Mouse (Mus musculus) cortical plate, adult 2 months (tissue): ENCODE measurements around the gene Colgalt1. TPM values are rescaled to one million over a fixed set of nuclear protein-coding genes. Genes with fewer than 3 reads are reported as not detected.

Experiments used
- H3K27ac ChIP-seq: fragments of 200-500 bp; 2 replicates; pipeline ENCODE4 v1.5.1; 2012; ENCODE audit warnings: low read length, control low read depth, inconsistent platforms; ENCODE audit not compliant: insufficient read depth
- H3K4me1 ChIP-seq: fragments of 200-500 bp; 2 replicates; pipeline ENCODE4 v1.6.1; 2011; ENCODE audit warnings: low read length; ENCODE audit not compliant: control insufficient read depth, insufficient read depth
- H3K4me3 ChIP-seq: fragments of 200-500 bp; 2 replicates; pipeline ENCODE4 v1.5.1; 2011; ENCODE audit warnings: mild to moderate bottlenecking, low read length, control low read depth; ENCODE audit not compliant: insufficient read depth
- CTCF ChIP-seq: fragments of 200-500 bp; IDR thresholded peaks from 2 replicates; pipeline ENCODE4 v1.5.1; 2011; ENCODE audit warnings: mild to moderate bottlenecking, control low read depth, low read length; ENCODE audit not compliant: insufficient read depth; ENCODE audit errors: extremely low read depth
- POLR2A ChIP-seq: fragments of 200-500 bp; IDR thresholded peaks from 2 replicates; pipeline ENCODE4 v1.6.1; 2011; ENCODE audit warnings: mild to moderate bottlenecking, low read length, control low read depth; ENCODE audit not compliant: insufficient read depth; ENCODE audit errors: extremely low read depth
- polyA plus RNA-seq: library from polyadenylated mRNA; depleted of rRNA; stranded (reverse); fragments of >200 nt; gene quantifications from 2 replicates; pipeline ENCODE4 v1.2.3, GENCODE M21; 2012

Colgalt1 gene
- polyA plus RNA-seq, 1 experiment: 100 TPM

GRCm38 (mm10) chr8:71569366-71570290 is 41.2 kb upstream of the Colgalt1 start:
- TF ChIP-seq CTCF: no peak
- peak; percentile 21; the same call in 1 of the 2 replicates for TF ChIP-seq POLR2A

DNA sequence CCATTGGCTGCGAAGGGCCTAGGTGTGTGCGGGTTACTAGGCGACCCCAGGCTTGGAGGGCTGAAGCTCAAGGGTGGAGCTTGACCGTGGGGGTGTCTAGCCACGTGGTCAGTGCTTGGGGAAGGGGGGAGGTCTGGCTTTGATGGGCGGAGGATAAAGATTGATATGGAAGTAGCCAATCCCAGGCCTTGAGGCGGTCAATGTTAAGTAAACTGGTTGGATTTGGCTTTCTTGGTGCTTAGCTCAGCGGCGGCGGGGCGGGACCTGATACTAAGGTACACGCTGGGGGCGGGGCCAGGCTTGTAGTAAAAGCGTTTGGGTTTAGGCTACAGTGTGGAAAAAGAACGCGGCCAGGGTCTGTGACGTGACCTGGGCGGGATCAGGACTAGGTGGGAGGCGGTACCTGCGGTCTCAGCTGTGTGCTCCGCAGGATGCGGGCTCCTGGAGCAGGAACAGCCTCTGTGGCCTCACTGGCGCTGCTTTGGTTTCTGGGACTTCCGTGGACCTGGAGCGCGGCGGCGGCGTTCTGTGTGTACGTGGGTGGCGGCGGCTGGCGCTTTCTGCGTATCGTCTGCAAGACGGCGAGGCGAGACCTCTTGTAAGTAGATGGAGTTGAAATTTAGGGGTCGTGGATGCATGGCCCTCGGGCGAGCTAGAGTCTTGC is 40.4 kb upstream of the Colgalt1 start:
- TF ChIP-seq CTCF (no peak), POLR2A (peak; percentile 64; the same call in 1 of the 2 replicates)
- H3K4me3 ChIP-seq: peak overlapping the region; percentile 58
- peaks cover 5% of the 10 kb centered on the region; the same call in 1 of the 2 replicates for H3K4me1 ChIP-seq
- peak overlapping the region; percentile 72 for H3K27ac ChIP-seq

More at GRCm38 (mm10) chr8:71569366-71570290, 41.2 kb upstream of the Colgalt1 start:
- H3K27ac ChIP-seq: peak overlapping the region; percentile 72
- peaks cover 5% of the 10 kb centered on the region; the same call in 1 of the 2 replicates for H3K4me1 ChIP-seq
- H3K4me3 ChIP-seq: peak overlapping the region; percentile 58

- H3K4me1 ChIP-seq: peaks cover 5% of the 10 kb centered on the region; the same call in 1 of the 2 replicates
- TF ChIP-seq POLR2A: no peak
- TF ChIP-seq CTCF: no peak
- H3K27ac ChIP-seq: 0 out of 2 replicates have a peak overlapping the region, but pooled peaks have one; percentile 6
- H3K4me3 ChIP-seq: no peak overlapping the region
Observed at GRCm38 (mm10) chr8:71572077-71572476, 38.7 kb upstream of the Colgalt1 start.

DNA sequence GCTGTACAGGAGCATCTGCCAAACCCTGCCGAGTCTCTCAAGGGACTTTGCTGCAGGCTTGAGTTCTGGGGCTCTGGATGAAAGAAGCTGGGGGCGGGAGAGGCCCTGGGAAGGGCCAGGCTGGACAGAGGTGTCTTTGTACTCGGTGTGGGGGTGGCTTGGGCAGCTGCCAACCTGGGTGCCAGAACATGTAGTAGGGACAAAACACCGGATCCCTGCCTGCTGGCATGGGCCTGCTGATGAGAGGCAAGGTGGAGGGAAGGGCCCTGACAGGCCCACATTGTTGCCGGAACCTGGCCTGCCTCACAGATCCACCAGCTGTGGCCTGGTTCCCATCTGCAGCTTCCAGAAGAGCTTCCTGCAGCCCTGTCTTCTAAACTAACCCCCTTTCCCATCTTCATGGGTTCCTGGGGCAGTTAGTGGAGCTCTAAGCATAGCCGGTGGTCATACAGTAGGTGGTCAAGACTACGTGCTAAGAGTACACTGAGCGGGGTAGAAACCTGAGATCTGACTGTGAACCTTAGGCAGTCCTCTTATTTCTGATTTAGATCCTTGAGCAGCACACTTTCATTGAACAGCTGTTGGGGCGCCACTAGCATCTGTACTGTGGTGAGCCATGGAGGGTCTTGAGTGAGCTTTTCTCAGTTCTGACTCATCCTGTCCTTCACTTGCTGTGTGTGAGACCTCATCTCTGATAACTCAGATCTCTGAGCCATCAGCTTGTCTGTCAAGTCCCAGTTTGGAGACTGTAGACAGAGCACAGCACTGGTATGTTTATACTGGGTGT is 37.8 kb upstream of the Colgalt1 start:
- Histone ChIP-seq H3K27ac (peak overlapping the region; percentile 49; the same call in 1 of the 2 replicates), H3K4me1 (peaks cover 5% of the 10 kb centered on the region; the same call in 1 of the 2 replicates), H3K4me3 (peak overlapping the region; percentile 2)
- 0 out of 2 replicates have a peak, but pooled peaks have one; percentile 11 for TF ChIP-seq POLR2A
- TF ChIP-seq CTCF: no peak

DNA sequence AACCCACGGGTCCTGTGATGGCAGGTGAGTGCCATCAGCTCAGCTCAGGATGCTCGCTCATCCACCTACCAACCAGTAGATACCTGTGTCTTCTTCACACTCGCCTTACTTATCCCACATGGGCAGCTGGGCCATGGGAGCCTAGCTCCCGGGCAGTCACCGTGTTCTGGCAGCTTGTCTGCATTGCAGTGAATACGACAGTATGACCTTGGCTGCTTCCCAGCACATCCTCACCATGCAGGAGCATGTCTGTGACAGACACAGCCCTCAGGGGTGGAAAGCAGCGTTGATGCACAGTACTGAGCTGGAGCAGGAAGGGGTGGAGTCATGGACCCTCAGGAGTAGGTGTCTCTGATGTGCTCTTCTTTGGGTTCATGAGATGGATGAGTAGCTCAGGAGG is 36.4 kb upstream of the Colgalt1 start:
- Histone ChIP-seq H3K4me1 (peaks cover 5% of the 10 kb centered on the region; the same call in 1 of the 2 replicates), H3K27ac (no peak overlapping the region), H3K4me3 (no peak overlapping the region)
- TF ChIP-seq POLR2A: no peak
- no peak for TF ChIP-seq CTCF

- no peak overlapping the region for H3K27ac ChIP-seq
- H3K4me1 ChIP-seq: peaks cover 5% of the 10 kb centered on the region; the same call in 1 of the 2 replicates
- TF ChIP-seq POLR2A: no peak
- TF ChIP-seq CTCF: no peak
- H3K4me3 ChIP-seq: no peak overlapping the region
Observed at GRCm38 (mm10) chr8:71575020-71575419, 35.8 kb upstream of the Colgalt1 start.

- no peak overlapping the region for H3K27ac ChIP-seq
- H3K4me3 ChIP-seq: no peak overlapping the region
- H3K4me1 ChIP-seq: peaks cover 1% of the 10 kb centered on the region; the same call in 1 of the 2 replicates
- TF ChIP-seq POLR2A: no peak
- no peak for TF ChIP-seq CTCF
Observed at GRCm38 (mm10) chr8:71577856-71578387, 32.9 kb upstream of the Colgalt1 start.

- TF ChIP-seq POLR2A (no peak), CTCF (no peak)
- Histone ChIP-seq H3K27ac (no peak overlapping the region), H3K4me3 (no peak overlapping the region), H3K4me1 (no peaks in the 10 kb centered on the region)
Observed at GRCm38 (mm10) chr8:71579009-71579408, 31.8 kb upstream of the Colgalt1 start.
